Mouse (Mus musculus) G1E (cell line): ENCODE measurements at regions not wholly inside any gene's neighbourhood (a gene's known extent, or its start where the extent isn't known, plus 50 kb on each side); places are given as distances from the start of the nearest gene placed in this dataset.

Experiments
- ATAC-seq: 2 replicates; pipeline ENCODE4 v1.8.0; 2016; ENCODE audit warnings: mild to moderate bottlenecking; ENCODE audit not compliant: insufficient number of reproducible peaks, poor library complexity, low FRiP score, severe bottlenecking; ENCODE audit errors: extremely low read depth
- DNase-seq: peaks from one replicate; pipeline ENCODE4 v3.0.0; 2012; ENCODE audit warnings: low spot score
- H3K27me3 ChIP-seq: 2 replicates; pipeline ENCODE4 v1.6.1; 2012; ENCODE audit warnings: mild to moderate bottlenecking, low read length, inconsistent platforms; ENCODE audit not compliant: insufficient read depth
- H3K36me3 ChIP-seq: replicated peaks from 2 replicates; pipeline ENCODE3; 2012; ENCODE audit warnings: mild to moderate bottlenecking, inconsistent platforms
- H3K4me1 ChIP-seq: 2 replicates; pipeline ENCODE4 v1.6.1; 2012; ENCODE audit warnings: low read depth, low read length, inconsistent platforms, mixed read lengths; ENCODE audit not compliant: insufficient read depth
- H3K4me3 ChIP-seq: 2 replicates; pipeline ENCODE4 v1.5.1; 2012; ENCODE audit warnings: low read depth, mild to moderate bottlenecking, inconsistent platforms, low read length, moderate library complexity, mixed read lengths
- H3K9me3 ChIP-seq: replicated peaks from 2 replicates; pipeline ENCODE4 v1.6.1; 2012; ENCODE audit warnings: inconsistent platforms
- CTCF ChIP-seq: IDR thresholded peaks from 2 replicates; pipeline ENCODE4 v1.5.1; 2012; ENCODE audit warnings: low read depth, low read length, inconsistent platforms, mixed read lengths
- GATA1 ChIP-seq: IDR thresholded peaks from 2 replicates; pipeline ENCODE4 v1.6.1; 2012; ENCODE audit warnings: borderline replicate concordance, low read length, inconsistent platforms, mixed read lengths
- GATA2 ChIP-seq: IDR thresholded peaks from 2 replicates; pipeline ENCODE4 v1.6.1; 2012; ENCODE audit warnings: low read depth, low read length, inconsistent platforms, borderline replicate concordance
- POLR2AphosphoS5 ChIP-seq: IDR thresholded peaks from 2 replicates; pipeline ENCODE4 v1.6.1; 2012; ENCODE audit warnings: low read depth, low read length, inconsistent platforms; ENCODE audit not compliant: insufficient replicate concordance
- TAL1 ChIP-seq: conservative IDR thresholded peaks from 2 replicates; pipeline ENCODE4 v1.6.1; 2012; ENCODE audit warnings: low read depth, low read length, inconsistent platforms, mixed read lengths

DNA sequence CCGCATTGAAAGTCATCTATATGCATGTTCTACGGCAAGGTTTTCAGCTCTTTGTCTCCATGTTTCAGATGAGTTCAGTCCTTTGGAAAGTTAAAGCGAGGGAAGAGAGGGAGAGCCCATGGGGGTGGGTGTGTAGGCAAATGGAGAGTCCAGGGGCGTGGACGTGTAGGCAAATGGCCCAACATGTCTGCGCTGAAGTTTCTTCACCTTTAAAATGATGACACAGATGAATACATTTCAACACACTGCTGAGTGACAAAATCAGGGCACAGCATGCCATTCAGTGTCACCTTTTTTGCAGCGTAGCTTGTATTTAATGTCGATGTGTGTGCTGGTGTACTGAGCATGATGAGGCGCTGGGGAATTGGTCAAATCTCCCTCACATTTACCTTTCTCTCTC, 54.6 kb upstream of the Lrp8 start:
- no peaks in the 10 kb centered on the region for H3K36me3 ChIP-seq
- no peaks in the 10 kb centered on the region for H3K9me3 ChIP-seq
- no peak overlapping the region for H3K4me3 ChIP-seq
- peaks cover 52% of the 10 kb centered on the region for H3K27me3 ChIP-seq
- no peak for DNase-seq
- no peaks in the 10 kb centered on the region for H3K4me1 ChIP-seq
- no peak for ATAC-seq
- TF ChIP-seq TAL1 (no peak), POLR2AphosphoS5 (no peak), CTCF (no peak), GATA2 (no peak), GATA1 (no peak)

DNA sequence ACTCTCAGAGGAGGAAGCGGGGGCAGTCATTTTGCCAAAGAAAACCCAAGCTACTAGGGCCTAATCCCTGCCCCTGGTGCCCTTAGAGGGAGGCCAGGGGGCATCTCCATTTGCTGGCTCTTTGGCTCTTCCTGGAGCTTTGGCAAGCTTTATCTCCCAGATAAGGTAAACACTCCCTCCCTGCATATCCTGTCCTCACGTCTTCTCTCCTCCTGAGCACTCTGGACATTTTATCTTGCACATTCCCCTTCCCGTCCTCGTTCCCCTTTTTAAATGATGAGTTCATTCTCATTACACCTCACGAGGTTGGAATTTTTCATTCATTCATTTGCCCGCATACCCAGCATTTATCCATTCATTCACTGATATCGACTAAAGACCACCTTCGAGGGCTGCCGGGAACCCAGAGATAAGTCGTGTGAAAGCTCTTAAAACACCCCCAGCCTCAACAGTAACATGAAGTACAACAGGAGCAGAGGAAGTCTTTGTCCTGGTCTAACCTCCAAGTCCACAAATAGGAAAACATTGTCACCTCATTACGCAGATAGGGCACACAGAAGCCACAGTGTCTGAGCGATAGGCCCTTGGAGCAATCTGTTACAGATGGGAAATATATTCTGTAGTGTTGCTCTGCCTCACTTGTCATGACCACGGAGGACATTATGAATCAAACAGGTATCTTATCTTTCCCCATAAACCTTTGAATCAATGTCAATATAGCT, 54.0 kb upstream of the Lrp8 start:
- no peaks in the 10 kb centered on the region for H3K36me3 ChIP-seq
- no peak for DNase-seq
- TF ChIP-seq POLR2AphosphoS5 (no peak), GATA1 (no peak), TAL1 (no peak), GATA2 (no peak), CTCF (no peak)
- ATAC-seq: no peak
- H3K4me1 ChIP-seq: no peaks in the 10 kb centered on the region
- peaks cover 50% of the 10 kb centered on the region for H3K27me3 ChIP-seq
- H3K4me3 ChIP-seq: no peak overlapping the region
- H3K9me3 ChIP-seq: no peaks in the 10 kb centered on the region

DNA sequence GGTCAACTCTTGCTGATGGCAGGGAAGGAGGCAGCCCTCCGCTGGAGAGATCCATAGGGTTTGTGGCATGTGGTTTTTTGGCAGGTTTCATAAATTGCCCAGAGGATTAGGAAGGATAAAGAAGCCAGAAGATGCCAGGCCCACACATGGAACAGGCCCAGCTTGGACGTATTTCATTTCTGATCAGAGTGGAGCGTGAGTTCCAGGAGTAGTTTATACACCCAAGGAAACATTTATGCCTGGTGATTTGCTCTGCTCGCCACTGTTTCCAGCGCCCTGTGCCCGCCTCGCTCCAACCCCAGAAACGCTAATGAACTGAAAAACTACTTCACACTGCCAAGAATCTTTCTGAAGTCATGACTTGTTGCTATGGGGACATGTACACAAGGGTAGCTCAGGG, 53.0 kb upstream of the Lrp8 start:
- Histone ChIP-seq H3K36me3 (no peaks in the 10 kb centered on the region), H3K4me3 (no peak overlapping the region), H3K4me1 (no peaks in the 10 kb centered on the region), H3K27me3 (peaks cover 43% of the 10 kb centered on the region), H3K9me3 (no peaks in the 10 kb centered on the region)
- TF ChIP-seq CTCF: no peak
- no peak for TF ChIP-seq GATA1
- no peak for TF ChIP-seq POLR2AphosphoS5
- TF ChIP-seq TAL1: no peak
- no peak for TF ChIP-seq GATA2
- ATAC-seq (no peak), DNase-seq (no peak)

DNA sequence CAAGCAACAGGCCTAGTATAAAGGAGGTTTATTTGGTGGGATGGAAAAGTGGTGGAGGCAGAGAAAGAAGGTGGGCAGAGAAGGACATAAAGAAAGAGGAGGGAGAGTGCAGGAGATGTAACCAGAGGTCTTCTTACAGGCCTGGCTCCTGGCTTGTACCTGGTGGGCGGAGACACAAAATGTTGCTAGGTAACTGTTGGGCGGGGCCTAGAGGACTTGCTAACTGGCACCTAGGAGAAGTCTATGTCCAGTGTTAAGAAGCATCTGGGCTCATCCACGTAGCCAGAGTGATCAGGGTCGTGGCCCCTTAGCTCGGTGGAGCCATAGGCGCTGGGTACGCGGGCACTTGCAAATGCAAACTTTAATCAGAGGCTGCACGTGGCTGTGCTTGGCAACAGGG, 52.0 kb upstream of the Lrp8 start:
- no peaks in the 10 kb centered on the region for H3K36me3 ChIP-seq
- no peaks in the 10 kb centered on the region for H3K9me3 ChIP-seq
- TF ChIP-seq GATA2 (no peak), GATA1 (no peak), POLR2AphosphoS5 (no peak), CTCF (no peak), TAL1 (no peak)
- no peak for DNase-seq
- no peak overlapping the region for H3K4me3 ChIP-seq
- peaks cover 41% of the 10 kb centered on the region for H3K27me3 ChIP-seq
- H3K4me1 ChIP-seq: no peaks in the 10 kb centered on the region
- ATAC-seq: no peak
